Mouse (Mus musculus): ENCODE measurements around the gene Ltbr. TPM values are rescaled to one million over a fixed set of nuclear protein-coding genes. Genes with fewer than 3 reads are reported as not detected.

The Ltbr gene
- polyA plus RNA-seq (2012; rRNA removed), result 97.1 and 116 TPM in 2 replicates

GRCm38 (mm10) chr6:125313546-125314230, at the start of gene Ltbr:
Gene Ltbr, minus strand, starts transcription at chr6:125313885.
- DNase-seq, result peak; percentile 95
- Histone ChIP-seq H3K27me3 (replicated peaks; ENCODE audit: control insufficient read depth, insufficient read depth, low read length) (no peaks in the 10 kb centered on the region), H3K4me3 (ENCODE audit: insufficient read depth, low read depth, low read length) (peak within 1 kb of the TSS; percentile 80), H3K27ac (ENCODE audit: insufficient read depth, low read depth, low read length) (peak within 1 kb of the TSS; percentile 85), H3K36me3 (ENCODE audit: control insufficient read depth, insufficient read depth, low read length) (no peaks in the 10 kb centered on the region; the same call in none of the 2 replicates), H3K4me1 (ENCODE audit: control insufficient read depth, insufficient read depth, low read length) (peaks cover 11% of the 10 kb centered on the region)
- peak; percentile 20 for TF ChIP-seq POLR2A (IDR thresholded peaks at IDR 0.05; ENCODE audit: low read depth, low read length)
- TF ChIP-seq CTCF (conservative IDR thresholded peaks at IDR 0.05; ENCODE audit: insufficient read depth, insufficient read length, low read depth, low read length), result no peak
- WGBS, result under 1% methylated on average over 45 of the region's 46 CpGs

- TF ChIP-seq POLR2A (IDR thresholded peaks at IDR 0.05; ENCODE audit: low read depth, low read length) (no peak), CTCF (conservative IDR thresholded peaks at IDR 0.05; ENCODE audit: insufficient read depth, insufficient read length, low read depth, low read length) (no peak)
- Histone ChIP-seq H3K4me3 (ENCODE audit: insufficient read depth, low read depth, low read length) (no peak overlapping the region), H3K4me1 (ENCODE audit: control insufficient read depth, insufficient read depth, low read length) (peaks cover 4% of the 10 kb centered on the region; the same call in 1 of the 2 replicates), H3K36me3 (ENCODE audit: control insufficient read depth, insufficient read depth, low read length) (no peaks in the 10 kb centered on the region; the same call in 1 of the 2 replicates), H3K27me3 (replicated peaks; ENCODE audit: control insufficient read depth, insufficient read depth, low read length) (no peaks in the 10 kb centered on the region), H3K27ac (ENCODE audit: insufficient read depth, low read depth, low read length) (no peak overlapping the region)
- 66% methylated on average over 15 of the region's 15 CpGs for WGBS
- no peak for DNase-seq
Observed at GRCm38 (mm10) chr6:125363021-125363420, 49.3 kb upstream of the Ltbr start.

DNA sequence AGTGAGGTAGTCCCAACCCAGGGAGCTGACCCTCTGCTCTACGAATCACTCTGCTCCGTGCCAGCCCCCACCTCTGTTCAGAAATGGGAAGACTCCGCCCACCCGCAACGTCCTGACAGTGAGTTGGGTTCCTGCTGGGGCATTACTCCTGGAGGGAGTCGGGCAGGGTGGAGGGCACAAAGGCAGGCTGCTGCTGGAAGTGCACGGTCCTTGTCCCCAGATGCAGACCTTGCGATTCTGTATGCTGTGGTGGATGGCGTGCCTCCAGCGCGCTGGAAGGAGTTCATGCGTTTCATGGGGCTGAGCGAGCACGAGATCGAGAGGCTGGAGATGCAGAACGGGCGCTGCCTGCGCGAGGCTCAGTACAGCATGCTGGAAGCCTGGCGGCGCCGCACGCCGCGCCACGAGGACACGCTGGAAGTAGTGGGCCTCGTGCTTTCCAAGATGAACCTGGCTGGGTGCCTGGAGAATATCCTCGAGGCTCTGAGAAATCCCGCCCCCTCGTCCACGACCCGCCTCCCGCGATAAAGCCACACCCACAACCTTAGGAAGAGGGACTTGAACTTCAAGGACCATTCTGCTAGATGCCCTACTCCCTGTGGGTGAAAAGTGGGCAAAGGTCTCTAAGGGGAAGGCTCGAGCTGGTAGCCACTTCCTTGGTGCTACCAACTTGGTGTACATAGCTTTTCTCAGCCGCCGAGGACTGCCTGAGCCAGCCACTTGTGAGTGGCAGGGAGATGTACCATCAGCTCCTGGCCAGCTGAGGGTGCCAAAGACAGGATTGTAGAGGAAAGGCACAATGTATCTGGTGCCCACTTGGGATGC, 48.0 kb upstream of the Ltbr start:
- peaks cover 4% of the 10 kb centered on the region; the same call in 1 of the 2 replicates for H3K4me1 ChIP-seq (ENCODE audit: control insufficient read depth, insufficient read depth, low read length)
- H3K4me3 ChIP-seq (ENCODE audit: insufficient read depth, low read depth, low read length), result no peak overlapping the region
- TF ChIP-seq POLR2A (IDR thresholded peaks at IDR 0.05; ENCODE audit: low read depth, low read length) (no peak), CTCF (conservative IDR thresholded peaks at IDR 0.05; ENCODE audit: insufficient read depth, insufficient read length, low read depth, low read length) (peak; percentile 64)
- DNase-seq, result peak; percentile 80
- H3K36me3 ChIP-seq (ENCODE audit: control insufficient read depth, insufficient read depth, low read length), result no peaks in the 10 kb centered on the region; the same call in 1 of the 2 replicates
- no peak overlapping the region for H3K27ac ChIP-seq (ENCODE audit: insufficient read depth, low read depth, low read length)
- no peaks in the 10 kb centered on the region for H3K27me3 ChIP-seq (replicated peaks; ENCODE audit: control insufficient read depth, insufficient read depth, low read length)
- 51% methylated on average over 38 of the region's 38 CpGs for WGBS

DNA sequence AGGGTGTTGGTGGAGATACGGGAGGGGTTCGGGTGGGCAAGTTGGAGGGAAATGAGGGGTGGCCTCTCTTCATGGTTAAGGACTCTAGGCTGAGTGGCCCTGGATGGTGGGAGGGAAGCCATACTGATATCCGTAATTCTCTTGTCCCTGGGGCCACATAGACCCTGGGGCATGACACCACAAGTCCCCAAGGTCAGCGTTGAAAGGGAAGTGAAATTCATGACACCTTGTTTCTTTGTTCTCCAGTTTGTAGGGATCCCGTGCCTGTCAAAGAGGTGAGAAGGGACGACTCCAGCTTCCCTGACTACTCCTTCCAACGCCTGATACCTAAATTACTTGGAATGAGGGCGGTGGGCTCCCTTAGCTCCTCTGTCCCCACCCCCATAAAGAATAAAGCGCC, 47.2 kb upstream of the Ltbr start:
- H3K27me3 ChIP-seq (replicated peaks; ENCODE audit: control insufficient read depth, insufficient read depth, low read length), result no peaks in the 10 kb centered on the region
- no peak overlapping the region for H3K27ac ChIP-seq (ENCODE audit: insufficient read depth, low read depth, low read length)
- 87% methylated on average over 9 of the region's 9 CpGs for WGBS
- H3K36me3 ChIP-seq (ENCODE audit: control insufficient read depth, insufficient read depth, low read length), result no peaks in the 10 kb centered on the region; the same call in 1 of the 2 replicates
- TF ChIP-seq POLR2A (IDR thresholded peaks at IDR 0.05; ENCODE audit: low read depth, low read length), result no peak
- TF ChIP-seq CTCF (conservative IDR thresholded peaks at IDR 0.05; ENCODE audit: insufficient read depth, insufficient read length, low read depth, low read length), result no peak
- H3K4me1 ChIP-seq (ENCODE audit: control insufficient read depth, insufficient read depth, low read length), result peaks cover 5% of the 10 kb centered on the region
- no peak for DNase-seq
- no peak overlapping the region for H3K4me3 ChIP-seq (ENCODE audit: insufficient read depth, low read depth, low read length)

DNA sequence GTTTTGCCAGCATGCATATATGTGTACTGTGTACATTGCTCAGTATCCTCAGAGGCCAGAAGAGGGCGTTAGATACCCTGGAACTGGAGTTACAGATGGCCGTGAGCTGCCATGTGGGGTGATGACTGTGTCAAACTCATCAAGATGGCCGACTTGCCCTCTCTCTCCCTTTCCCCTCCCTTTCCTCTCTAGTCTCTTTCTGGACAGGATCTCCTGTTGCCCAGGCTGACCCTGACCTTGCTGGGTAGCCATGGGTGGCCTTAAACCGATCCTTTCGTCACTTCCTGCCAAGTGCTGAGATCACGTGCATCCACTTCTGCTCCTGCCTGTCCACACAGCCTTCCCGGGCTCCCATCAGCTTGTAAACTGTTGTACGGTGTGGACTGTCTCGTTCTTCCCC, 46.3 kb upstream of the Ltbr start:
- TF ChIP-seq POLR2A (IDR thresholded peaks at IDR 0.05; ENCODE audit: low read depth, low read length) (no peak), CTCF (conservative IDR thresholded peaks at IDR 0.05; ENCODE audit: insufficient read depth, insufficient read length, low read depth, low read length) (peak; percentile 26; the same call in 1 of the 2 replicates)
- no peaks in the 10 kb centered on the region for H3K27me3 ChIP-seq (replicated peaks; ENCODE audit: control insufficient read depth, insufficient read depth, low read length)
- peaks cover 13% of the 10 kb centered on the region for H3K4me1 ChIP-seq (ENCODE audit: control insufficient read depth, insufficient read depth, low read length)
- no peak overlapping the region for H3K4me3 ChIP-seq (ENCODE audit: insufficient read depth, low read depth, low read length)
- H3K36me3 ChIP-seq (ENCODE audit: control insufficient read depth, insufficient read depth, low read length), result no peaks in the 10 kb centered on the region; the same call in 1 of the 2 replicates
- DNase-seq, result peak; percentile 21
- no peak overlapping the region for H3K27ac ChIP-seq (ENCODE audit: insufficient read depth, low read depth, low read length)
- 50% methylated on average over 9 of the region's 9 CpGs for WGBS

- peaks cover 27% of the 10 kb centered on the region for H3K4me1 ChIP-seq (ENCODE audit: control insufficient read depth, insufficient read depth, low read length)
- H3K27me3 ChIP-seq (replicated peaks; ENCODE audit: control insufficient read depth, insufficient read depth, low read length), result no peaks in the 10 kb centered on the region
- 80% methylated on average over 15 of the region's 15 CpGs for WGBS
- H3K4me3 ChIP-seq (ENCODE audit: insufficient read depth, low read depth, low read length), result no peak overlapping the region
- DNase-seq, result no peak
- TF ChIP-seq CTCF (conservative IDR thresholded peaks at IDR 0.05; ENCODE audit: insufficient read depth, insufficient read length, low read depth, low read length), result no peak
- no peak for TF ChIP-seq POLR2A (IDR thresholded peaks at IDR 0.05; ENCODE audit: low read depth, low read length)
- H3K36me3 ChIP-seq (ENCODE audit: control insufficient read depth, insufficient read depth, low read length), result no peaks in the 10 kb centered on the region; the same call in 1 of the 2 replicates
- H3K27ac ChIP-seq (ENCODE audit: insufficient read depth, low read depth, low read length), result no peak overlapping the region
Observed at GRCm38 (mm10) chr6:125357334-125357733, 43.6 kb upstream of the Ltbr start.

DNA sequence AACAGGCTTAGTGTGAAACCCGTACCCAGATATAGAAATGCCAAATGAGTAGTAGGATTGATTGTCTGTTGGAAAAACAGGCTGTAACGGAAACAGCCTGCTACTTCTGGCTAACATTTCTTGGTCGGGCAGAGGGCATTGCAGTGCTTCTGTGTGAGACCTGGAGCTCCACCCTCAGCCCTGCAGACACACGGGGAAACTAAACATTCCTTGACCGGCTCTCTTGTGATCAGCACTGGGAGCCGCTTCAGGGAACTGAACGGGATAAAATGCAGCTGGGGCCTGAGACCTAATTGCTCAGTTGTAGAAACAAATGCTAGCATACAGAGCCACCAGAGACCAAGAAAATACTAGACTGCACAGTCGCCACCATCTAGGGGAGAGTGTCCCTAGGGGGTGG, 42.6 kb upstream of the Ltbr start:
- WGBS, result 18% methylated on average over 8 of the region's 8 CpGs
- no peaks in the 10 kb centered on the region; the same call in 1 of the 2 replicates for H3K36me3 ChIP-seq (ENCODE audit: control insufficient read depth, insufficient read depth, low read length)
- H3K4me3 ChIP-seq (ENCODE audit: insufficient read depth, low read depth, low read length), result no peak overlapping the region
- peaks cover 32% of the 10 kb centered on the region for H3K4me1 ChIP-seq (ENCODE audit: control insufficient read depth, insufficient read depth, low read length)
- peak; percentile 60 for DNase-seq
- TF ChIP-seq POLR2A (IDR thresholded peaks at IDR 0.05; ENCODE audit: low read depth, low read length) (no peak), CTCF (conservative IDR thresholded peaks at IDR 0.05; ENCODE audit: insufficient read depth, insufficient read length, low read depth, low read length) (no peak)
- no peaks in the 10 kb centered on the region for H3K27me3 ChIP-seq (replicated peaks; ENCODE audit: control insufficient read depth, insufficient read depth, low read length)
- no peak overlapping the region for H3K27ac ChIP-seq (ENCODE audit: insufficient read depth, low read depth, low read length)
